Mouse (Mus musculus): ENCODE measurements around the gene C2. TPM values are rescaled to one million over a fixed set of nuclear protein-coding genes. Genes with fewer than 3 reads are reported as not detected.

C2 gene
- polyA plus RNA-seq, 1 experiment from 2014 or later, result 4.0 TPM

GRCm38 (mm10) chr17:34899890-34900243 is 1.8 kb upstream of the C2 start:
- Histone ChIP-seq H3K4me3 (ENCODE audit: low read depth, low read length) (peak overlapping the region; percentile 89), H3K4me2 (ENCODE audit: low read depth, low read length) (peak overlapping the region; percentile 74), H3K27me3 (replicated peaks; ENCODE audit: control insufficient read depth, insufficient read depth, low read length) (no peaks in the 10 kb centered on the region), H3K27ac (replicated peaks; ENCODE audit: low read depth, low read length) (peak overlapping the region; percentile 96), H3K36me3 (ENCODE audit: control insufficient read depth, insufficient read depth, low read length) (peaks cover 46% of the 10 kb centered on the region), H3K9ac (ENCODE audit: low read depth, low read length) (peak overlapping the region; percentile 84), H3K4me1 (ENCODE audit: control insufficient read depth, insufficient read depth, low read length) (peaks cover 12% of the 10 kb centered on the region; the same call in 1 of the 2 replicates), H3K9me3 (ENCODE audit: control insufficient read depth, low read length) (no peaks in the 10 kb centered on the region)
- 2% methylated on average over 5 of the region's 5 CpGs for WGBS
- ATAC-seq (ENCODE audit: low read depth), result no peak
- no peak for DNase-seq (ENCODE audit: low spot score)

- Histone ChIP-seq H3K27ac (replicated peaks; ENCODE audit: low read depth, low read length) (peak overlapping the region; percentile 96), H3K9me3 (ENCODE audit: control insufficient read depth, low read length) (no peaks in the 10 kb centered on the region), H3K4me1 (ENCODE audit: control insufficient read depth, insufficient read depth, low read length) (peaks cover 12% of the 10 kb centered on the region; the same call in 1 of the 2 replicates), H3K4me3 (ENCODE audit: low read depth, low read length) (peak overlapping the region; percentile 89), H3K27me3 (replicated peaks; ENCODE audit: control insufficient read depth, insufficient read depth, low read length) (no peaks in the 10 kb centered on the region), H3K36me3 (ENCODE audit: control insufficient read depth, insufficient read depth, low read length) (peaks cover 40% of the 10 kb centered on the region), H3K4me2 (ENCODE audit: low read depth, low read length) (peak overlapping the region; percentile 74), H3K9ac (ENCODE audit: low read depth, low read length) (peak overlapping the region; percentile 84)
- no peak; the same call in 1 of the 2 replicates for ATAC-seq (ENCODE audit: low read depth)
- DNase-seq (ENCODE audit: low spot score), result peak; percentile 24
- WGBS, result under 1% methylated on average over 26 of the region's 45 CpGs
Measured at GRCm38 (mm10) chr17:34899053-34899889, 1.2 kb upstream of the C2 start.

GRCm38 (mm10) chr17:34898706-34899052 is 614 bp upstream of the C2 start:
- H3K9me3 ChIP-seq (ENCODE audit: control insufficient read depth, low read length), result no peaks in the 10 kb centered on the region
- DNase-seq (ENCODE audit: low spot score) (peak; percentile 66), ATAC-seq (ENCODE audit: low read depth) (no peak)
- peak overlapping the region; percentile 96 for H3K27ac ChIP-seq (replicated peaks; ENCODE audit: low read depth, low read length)
- H3K4me1 ChIP-seq (ENCODE audit: control insufficient read depth, insufficient read depth, low read length), result peaks cover 12% of the 10 kb centered on the region; the same call in 1 of the 2 replicates
- H3K9ac ChIP-seq (ENCODE audit: low read depth, low read length), result peak overlapping the region; percentile 84
- WGBS, result no CpG with 5 or more reads among the region's 47 CpGs
- peak overlapping the region; percentile 89 for H3K4me3 ChIP-seq (ENCODE audit: low read depth, low read length)
- peak overlapping the region; percentile 74 for H3K4me2 ChIP-seq (ENCODE audit: low read depth, low read length)
- H3K27me3 ChIP-seq (replicated peaks; ENCODE audit: control insufficient read depth, insufficient read depth, low read length), result no peaks in the 10 kb centered on the region
- H3K36me3 ChIP-seq (ENCODE audit: control insufficient read depth, insufficient read depth, low read length), result peaks cover 35% of the 10 kb centered on the region

- Histone ChIP-seq H3K4me2 (ENCODE audit: low read depth, low read length) (peak overlapping the region; percentile 74), H3K4me1 (ENCODE audit: control insufficient read depth, insufficient read depth, low read length) (peaks cover 12% of the 10 kb centered on the region; the same call in 1 of the 2 replicates), H3K4me3 (ENCODE audit: low read depth, low read length) (peak overlapping the region; percentile 89), H3K27ac (replicated peaks; ENCODE audit: low read depth, low read length) (peak overlapping the region; percentile 96), H3K36me3 (ENCODE audit: control insufficient read depth, insufficient read depth, low read length) (peaks cover 24% of the 10 kb centered on the region), H3K27me3 (replicated peaks; ENCODE audit: control insufficient read depth, insufficient read depth, low read length) (no peaks in the 10 kb centered on the region), H3K9ac (ENCODE audit: low read depth, low read length) (peak overlapping the region; percentile 84), H3K9me3 (ENCODE audit: control insufficient read depth, low read length) (no peaks in the 10 kb centered on the region)
- DNase-seq (ENCODE audit: low spot score), result peak; percentile 94
- 16% methylated on average over 10 of the region's 10 CpGs for WGBS
- 0 out of 2 replicates have a peak, but pooled peaks have one; percentile 7 for ATAC-seq (ENCODE audit: low read depth)
Measured at GRCm38 (mm10) chr17:34897373-34898159, 499 bp downstream of the C2 start.

GRCm38 (mm10) chr17:34896366-34896765 is 1.7 kb downstream of the C2 start:
- H3K9me3 ChIP-seq (ENCODE audit: control insufficient read depth, low read length), result no peaks in the 10 kb centered on the region
- ATAC-seq (ENCODE audit: low read depth) (no peak), DNase-seq (ENCODE audit: low spot score) (no peak)
- no peak overlapping the region for H3K9ac ChIP-seq (ENCODE audit: low read depth, low read length)
- WGBS, result 85% methylated on average over 17 of the region's 17 CpGs
- H3K4me2 ChIP-seq (ENCODE audit: low read depth, low read length), result 0 out of 2 replicates have a peak overlapping the region, but pooled peaks have one; percentile 84
- peaks cover 12% of the 10 kb centered on the region; the same call in 1 of the 2 replicates for H3K4me1 ChIP-seq (ENCODE audit: control insufficient read depth, insufficient read depth, low read length)
- peak overlapping the region; percentile 2; the same call in 1 of the 2 replicates for H3K4me3 ChIP-seq (ENCODE audit: low read depth, low read length)
- H3K27ac ChIP-seq (replicated peaks; ENCODE audit: low read depth, low read length), result no peak overlapping the region
- H3K36me3 ChIP-seq (ENCODE audit: control insufficient read depth, insufficient read depth, low read length), result peaks cover 14% of the 10 kb centered on the region
- no peaks in the 10 kb centered on the region for H3K27me3 ChIP-seq (replicated peaks; ENCODE audit: control insufficient read depth, insufficient read depth, low read length)

GRCm38 (mm10) chr17:34895724-34896123 is 2.3 kb downstream of the C2 start:
- Histone ChIP-seq H3K4me3 (ENCODE audit: low read depth, low read length) (peak overlapping the region; percentile 80), H3K9ac (ENCODE audit: low read depth, low read length) (peak overlapping the region; percentile 91), H3K4me1 (ENCODE audit: control insufficient read depth, insufficient read depth, low read length) (peaks cover 12% of the 10 kb centered on the region; the same call in 1 of the 2 replicates), H3K9me3 (ENCODE audit: control insufficient read depth, low read length) (no peaks in the 10 kb centered on the region), H3K27ac (replicated peaks; ENCODE audit: low read depth, low read length) (peak overlapping the region; percentile 90), H3K36me3 (ENCODE audit: control insufficient read depth, insufficient read depth, low read length) (peaks cover 9% of the 10 kb centered on the region; the same call in 1 of the 2 replicates), H3K27me3 (replicated peaks; ENCODE audit: control insufficient read depth, insufficient read depth, low read length) (no peaks in the 10 kb centered on the region), H3K4me2 (ENCODE audit: low read depth, low read length) (peak overlapping the region; percentile 84)
- ATAC-seq (ENCODE audit: low read depth) (no peak), DNase-seq (ENCODE audit: low spot score) (no peak)
- 84% methylated on average over 14 of the region's 15 CpGs for WGBS

GRCm38 (mm10) chr17:34894801-34895530 is 3.1 kb downstream of the C2 start:
- Histone ChIP-seq H3K9ac (ENCODE audit: low read depth, low read length) (peak overlapping the region; percentile 91), H3K27ac (replicated peaks; ENCODE audit: low read depth, low read length) (peak overlapping the region; percentile 90), H3K4me1 (ENCODE audit: control insufficient read depth, insufficient read depth, low read length) (peaks cover 12% of the 10 kb centered on the region; the same call in 1 of the 2 replicates), H3K27me3 (replicated peaks; ENCODE audit: control insufficient read depth, insufficient read depth, low read length) (no peaks in the 10 kb centered on the region), H3K4me2 (ENCODE audit: low read depth, low read length) (peak overlapping the region; percentile 84), H3K4me3 (ENCODE audit: low read depth, low read length) (peak overlapping the region; percentile 80), H3K36me3 (ENCODE audit: control insufficient read depth, insufficient read depth, low read length) (peaks cover 9% of the 10 kb centered on the region; the same call in 1 of the 2 replicates), H3K9me3 (ENCODE audit: control insufficient read depth, low read length) (no peaks in the 10 kb centered on the region)
- peak; percentile 15 for ATAC-seq (ENCODE audit: low read depth)
- whole genome bisulfite sequencing, result 12% methylated on average over 23 of the region's 51 CpGs
- peak; percentile 55 for DNase-seq (ENCODE audit: low spot score)

All from embryonic facial prominence, embryonic 14.5 days (tissue).